Mouse (Mus musculus) G1E (cell line): ENCODE data around the gene Map1b. TPM values are rescaled to one million over a fixed set of nuclear protein-coding genes. Genes with fewer than 3 reads are reported as not detected.

ENCODE experiments used
- ATAC-seq: 2 replicates; pipeline ENCODE4 v1.8.0; 2016; ENCODE audit warnings: mild to moderate bottlenecking; ENCODE audit not compliant: insufficient number of reproducible peaks, poor library complexity, low FRiP score, severe bottlenecking; ENCODE audit errors: extremely low read depth
- DNase-seq: peaks from one replicate; pipeline ENCODE4 v3.0.0; 2012; ENCODE audit warnings: low spot score
- H3K27me3 ChIP-seq: 2 replicates; pipeline ENCODE4 v1.6.1; 2012; ENCODE audit warnings: mild to moderate bottlenecking, low read length, inconsistent platforms; ENCODE audit not compliant: insufficient read depth
- H3K36me3 ChIP-seq: replicated peaks from 2 replicates; pipeline ENCODE3; 2012; ENCODE audit warnings: mild to moderate bottlenecking, inconsistent platforms
- H3K4me1 ChIP-seq: 2 replicates; pipeline ENCODE4 v1.6.1; 2012; ENCODE audit warnings: low read depth, low read length, inconsistent platforms, mixed read lengths; ENCODE audit not compliant: insufficient read depth
- H3K4me3 ChIP-seq: 2 replicates; pipeline ENCODE4 v1.5.1; 2012; ENCODE audit warnings: low read depth, mild to moderate bottlenecking, inconsistent platforms, low read length, moderate library complexity, mixed read lengths
- H3K9me3 ChIP-seq: replicated peaks from 2 replicates; pipeline ENCODE4 v1.6.1; 2012; ENCODE audit warnings: inconsistent platforms
- CTCF ChIP-seq: IDR thresholded peaks from 2 replicates; pipeline ENCODE4 v1.5.1; 2012; ENCODE audit warnings: low read depth, low read length, inconsistent platforms, mixed read lengths
- GATA1 ChIP-seq: IDR thresholded peaks from 2 replicates; pipeline ENCODE4 v1.6.1; 2012; ENCODE audit warnings: borderline replicate concordance, low read length, inconsistent platforms, mixed read lengths
- GATA2 ChIP-seq: IDR thresholded peaks from 2 replicates; pipeline ENCODE4 v1.6.1; 2012; ENCODE audit warnings: low read depth, low read length, inconsistent platforms, borderline replicate concordance
- POLR2AphosphoS5 ChIP-seq: IDR thresholded peaks from 2 replicates; pipeline ENCODE4 v1.6.1; 2012; ENCODE audit warnings: low read depth, low read length, inconsistent platforms; ENCODE audit not compliant: insufficient replicate concordance
- TAL1 ChIP-seq: conservative IDR thresholded peaks from 2 replicates; pipeline ENCODE4 v1.6.1; 2012; ENCODE audit warnings: low read depth, low read length, inconsistent platforms, mixed read lengths
- polyA plus RNA-seq: library from polyadenylated mRNA; stranded (reverse); fragments of >175 nt; gene quantifications from 2 replicates; pipeline ENCODE4 v1.2.3, GENCODE M21; 2012
- total RNA-seq, 2 experiments: library from RNA; stranded (forward) in 1 of 2; stranded (reverse) in 1 of 2; fragments of 200-1000 nt in 1 of 2; fragments of >200 nt in 1 of 2; fragmentation: Nextera tagmentation in 1 of 2; gene quantifications; 2 replicates each; pipeline ENCODE4 v1.2.3; 2014 to 2017

Map1b gene
- total and polyA plus RNA-seq, 3 experiments, result 0.33 TPM; not detected in 2

DNA sequence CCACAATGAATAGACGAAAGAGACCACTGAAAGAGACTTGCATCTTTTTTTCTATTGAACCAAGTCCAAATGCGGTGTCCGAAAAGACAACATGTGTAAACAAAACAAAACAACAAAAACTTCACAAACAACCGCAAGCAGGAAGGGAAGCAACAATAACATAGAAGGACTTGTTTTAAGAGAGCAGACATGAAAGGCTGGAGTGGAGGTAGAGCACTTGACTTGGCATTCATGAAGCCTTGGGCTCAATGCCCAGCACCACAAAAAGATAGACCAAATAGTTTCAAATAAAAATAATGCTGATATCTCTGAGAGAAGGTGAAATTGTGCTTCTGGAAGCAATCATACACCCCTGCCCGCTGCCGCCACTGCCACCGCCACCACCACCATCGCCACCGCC lies 30.5 kb downstream of the Map1b start:
- H3K9me3 ChIP-seq, result peaks cover 14% of the 10 kb centered on the region

DNA sequence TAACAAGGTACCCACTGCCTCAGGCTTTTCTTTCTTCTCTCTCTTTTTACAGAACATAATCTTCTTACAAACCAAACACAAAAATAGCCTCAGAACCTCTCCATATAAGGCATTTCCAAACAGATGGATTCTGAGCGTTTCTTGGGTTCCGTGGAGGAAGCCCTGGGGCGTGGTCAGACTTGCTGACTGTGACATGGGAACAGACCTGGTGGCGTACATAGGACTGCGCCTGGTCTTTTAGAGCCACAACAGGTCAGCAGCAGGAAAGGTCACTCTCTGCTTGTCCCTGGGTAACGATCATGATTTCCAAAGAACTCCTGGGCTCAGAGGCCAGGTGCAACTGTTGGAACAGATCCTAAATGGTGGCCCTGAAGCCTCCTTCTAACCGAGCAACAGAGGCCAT lies 31.0 kb downstream of the Map1b start:
- TF ChIP-seq TAL1 (no peak), CTCF (no peak)
- ATAC-seq, result no peak
- DNase-seq, result no peak
- no peak overlapping the region for H3K4me3 ChIP-seq
- 0 out of 2 replicates have a peak, but pooled peaks cover 2% of the 10 kb centered on the region for H3K27me3 ChIP-seq
- no peaks in the 10 kb centered on the region for H3K36me3 ChIP-seq
- H3K4me1 ChIP-seq, result no peaks in the 10 kb centered on the region
- H3K9me3 ChIP-seq, result peaks cover 10% of the 10 kb centered on the region

More for the DNA sequence above, 30.5 kb downstream of the Map1b start:
- ATAC-seq (no peak), DNase-seq (no peak)
- H3K36me3 ChIP-seq, result no peaks in the 10 kb centered on the region
- no peak overlapping the region for H3K4me3 ChIP-seq
- no peak for TF ChIP-seq GATA2
- no peak for TF ChIP-seq TAL1
- TF ChIP-seq GATA1, result no peak
- TF ChIP-seq CTCF, result no peak
- TF ChIP-seq POLR2AphosphoS5, result no peak
- 0 out of 2 replicates have a peak, but pooled peaks cover 2% of the 10 kb centered on the region for H3K27me3 ChIP-seq
- no peaks in the 10 kb centered on the region for H3K4me1 ChIP-seq

DNA sequence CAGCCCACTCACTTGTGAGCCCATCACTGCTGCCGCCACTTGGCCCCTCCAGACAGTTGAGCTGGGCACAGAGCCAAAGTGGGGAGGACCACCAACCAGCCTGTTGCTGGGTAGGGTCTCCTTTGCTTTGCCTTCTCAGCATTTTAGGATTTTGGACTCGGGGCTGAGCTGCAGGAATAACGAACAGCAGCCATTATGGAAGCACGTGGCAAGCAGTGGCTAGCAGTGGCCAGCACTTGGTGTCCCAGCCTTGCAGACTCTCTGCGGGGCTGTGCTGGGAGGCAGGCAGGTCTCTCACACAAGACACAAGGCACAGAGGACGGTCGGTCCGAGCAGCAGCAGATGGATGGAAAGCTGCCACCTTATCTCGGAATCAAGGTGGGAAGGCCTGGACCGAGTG lies 31.4 kb downstream of the Map1b start:
- Histone ChIP-seq H3K36me3 (no peaks in the 10 kb centered on the region), H3K9me3 (peaks cover 10% of the 10 kb centered on the region), H3K4me3 (no peak overlapping the region), H3K4me1 (no peaks in the 10 kb centered on the region), H3K27me3 (0 out of 2 replicates have a peak, but pooled peaks cover 2% of the 10 kb centered on the region)
- TF ChIP-seq GATA1, result no peak
- no peak for TF ChIP-seq TAL1
- TF ChIP-seq POLR2AphosphoS5, result no peak
- TF ChIP-seq GATA2, result no peak
- TF ChIP-seq CTCF, result no peak
- ATAC-seq, result no peak
- DNase-seq, result no peak

DNA sequence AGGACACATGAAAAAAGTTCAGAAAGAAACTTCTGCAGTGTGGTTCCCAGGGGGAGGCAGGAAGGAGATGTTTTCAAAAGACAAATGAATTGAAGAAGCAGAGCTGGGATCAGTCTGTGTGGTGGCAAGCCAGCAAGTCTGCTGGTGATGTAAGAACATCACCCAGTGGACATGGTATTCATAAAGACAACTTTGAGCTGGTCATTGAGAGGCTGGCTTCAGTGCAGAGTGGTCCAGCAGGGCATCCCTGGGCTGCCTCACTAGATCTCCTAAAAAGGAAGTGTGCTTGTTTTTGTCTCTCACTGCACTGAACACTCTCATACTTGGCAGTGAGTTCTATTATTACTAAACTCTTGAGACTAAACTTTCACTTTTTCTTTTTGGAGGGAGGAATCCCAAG lies 32.9 kb downstream of the Map1b start:
- H3K4me1 ChIP-seq, result no peaks in the 10 kb centered on the region
- H3K27me3 ChIP-seq, result 0 out of 2 replicates have a peak, but pooled peaks cover 2% of the 10 kb centered on the region
- no peak for TF ChIP-seq TAL1
- no peak for TF ChIP-seq GATA1
- no peak for TF ChIP-seq POLR2AphosphoS5
- TF ChIP-seq GATA2, result no peak
- DNase-seq (no peak), ATAC-seq (no peak)
- H3K36me3 ChIP-seq, result no peaks in the 10 kb centered on the region
- peaks cover 14% of the 10 kb centered on the region for H3K9me3 ChIP-seq
- no peak overlapping the region for H3K4me3 ChIP-seq

DNA sequence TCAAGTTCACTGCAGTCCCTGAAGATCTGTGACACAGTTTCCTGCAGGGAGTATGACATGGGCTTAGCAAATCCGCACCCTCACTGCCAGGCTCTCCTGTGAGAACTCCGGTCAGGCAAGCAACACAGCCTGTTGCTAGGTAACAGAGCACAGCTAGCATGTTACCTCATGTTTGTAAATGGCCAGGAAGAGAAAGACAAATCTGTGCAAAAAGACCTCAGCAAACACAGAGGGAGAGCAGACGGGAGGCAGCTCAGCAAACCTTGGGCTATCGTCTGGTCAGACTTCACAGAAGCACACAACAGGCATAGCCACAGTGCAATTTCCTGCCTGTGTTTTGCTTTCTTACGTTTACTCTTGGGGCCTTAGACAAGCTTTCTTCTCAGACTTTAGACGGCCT lies 40.9 kb downstream of the Map1b start:
- DNase-seq (no peak), ATAC-seq (no peak)
- Histone ChIP-seq H3K4me1 (no peaks in the 10 kb centered on the region), H3K27me3 (no peaks in the 10 kb centered on the region; the same call in 1 of the 2 replicates), H3K4me3 (no peak overlapping the region), H3K9me3 (peaks cover 11% of the 10 kb centered on the region), H3K36me3 (no peaks in the 10 kb centered on the region)
- TF ChIP-seq GATA1 (no peak), TAL1 (no peak), POLR2AphosphoS5 (no peak), CTCF (no peak), GATA2 (no peak)

DNA sequence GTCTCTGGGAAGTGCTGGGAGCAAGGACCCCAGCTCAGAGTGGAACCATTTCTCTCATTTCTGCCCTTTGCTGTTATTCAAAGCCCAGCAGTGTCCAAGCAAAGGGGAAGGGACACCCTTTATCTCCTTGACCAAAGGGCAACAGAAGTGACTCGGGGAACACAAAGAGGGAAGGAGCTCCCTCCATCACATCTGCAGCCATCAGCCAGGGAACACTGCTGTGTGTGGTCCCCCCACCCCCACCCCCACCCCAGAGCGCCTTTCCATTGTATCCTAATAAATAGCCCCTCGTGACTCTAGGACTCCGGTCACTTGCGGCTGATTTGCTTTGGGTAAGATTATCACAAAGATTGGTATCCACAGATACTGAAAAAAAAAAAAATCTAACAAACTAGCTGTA lies 41.3 kb downstream of the Map1b start:
- ATAC-seq (no peak), DNase-seq (no peak)

DNA sequence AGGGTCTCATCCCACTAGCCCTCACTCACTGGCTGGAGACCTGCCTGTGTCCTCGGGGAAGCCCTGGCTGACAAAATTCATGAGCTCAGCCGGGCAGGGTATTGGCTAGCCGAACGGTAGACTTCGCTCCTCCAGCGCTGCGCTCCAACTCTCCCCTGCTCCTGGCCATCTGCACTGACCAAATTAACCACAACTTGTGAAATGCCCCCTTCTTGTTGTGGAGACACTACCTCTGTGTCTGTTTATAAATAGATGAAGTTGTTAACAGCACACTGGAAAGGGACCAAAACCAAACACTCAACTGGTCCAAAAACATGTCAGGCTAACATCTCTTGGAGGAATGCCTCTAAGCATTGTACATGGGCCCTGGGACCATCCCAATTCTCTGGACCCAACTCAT lies 42.2 kb downstream of the Map1b start:
- H3K9me3 ChIP-seq, result peaks cover 7% of the 10 kb centered on the region
- no peak for TF ChIP-seq GATA2
- TF ChIP-seq TAL1, result no peak
- TF ChIP-seq POLR2AphosphoS5, result no peak
- no peak for TF ChIP-seq GATA1
- TF ChIP-seq CTCF, result no peak
- no peaks in the 10 kb centered on the region for H3K4me1 ChIP-seq
- DNase-seq, result no peak
- H3K4me3 ChIP-seq, result no peak overlapping the region
- no peaks in the 10 kb centered on the region; the same call in 1 of the 2 replicates for H3K27me3 ChIP-seq
- no peaks in the 10 kb centered on the region for H3K36me3 ChIP-seq
- ATAC-seq, result no peak

More for the DNA sequence above, 41.3 kb downstream of the Map1b start:
- TF ChIP-seq GATA1, result no peak
- TF ChIP-seq GATA2, result no peak
- TF ChIP-seq POLR2AphosphoS5, result no peak
- TF ChIP-seq CTCF, result no peak
- no peak for TF ChIP-seq TAL1
- H3K36me3 ChIP-seq, result no peaks in the 10 kb centered on the region
- no peaks in the 10 kb centered on the region; the same call in 1 of the 2 replicates for H3K27me3 ChIP-seq
- H3K4me3 ChIP-seq, result no peak overlapping the region
- H3K9me3 ChIP-seq, result peaks cover 11% of the 10 kb centered on the region
- H3K4me1 ChIP-seq, result no peaks in the 10 kb centered on the region
